Mouse (Mus musculus): ENCODE measurements around the gene Pigm.
A peak's percentile ranks its signal among the peaks of the same experiment; 100 is the strongest.

Gene Pigm

GRCm38 (mm10) chr1:172376198-172376667 is at the start of gene Pigm:
Gene Pigm, plus strand, starts transcription at chr1:172376546.
- peak; percentile 98 for DNase-seq

GRCm38 (mm10) chr1:172326684-172327083 is 49.7 kb upstream of the Pigm start:
- DNase-seq = no peak

- no peak for DNase-seq
Observed at GRCm38 (mm10) chr1:172327206-172328001, 48.9 kb upstream of the Pigm start.

- DNase-seq = no peak
Observed at GRCm38 (mm10) chr1:172328041-172328440, 48.3 kb upstream of the Pigm start.

GRCm38 (mm10) chr1:172328461-172328860 is 47.9 kb upstream of the Pigm start:
- DNase-seq = no peak

GRCm38 (mm10) chr1:172329131-172329530 is 47.2 kb upstream of the Pigm start, which contains the start of gene Kcnj9:
Gene Kcnj9, minus strand, starts transcription at chr1:172329318.
- no peak for DNase-seq

GRCm38 (mm10) chr1:172329616-172330015 is 46.7 kb upstream of the Pigm start:
- no peak for DNase-seq

GRCm38 (mm10) chr1:172331422-172331947 is 44.9 kb upstream of the Pigm start:
- no peak for DNase-seq

- DNase-seq = no peak
Observed at GRCm38 (mm10) chr1:172332925-172333324, 43.4 kb upstream of the Pigm start.

- no peak for DNase-seq
Observed at GRCm38 (mm10) chr1:172333512-172333911, 42.8 kb upstream of the Pigm start.

- DNase-seq = no peak
Observed at GRCm38 (mm10) chr1:172335804-172336203, 40.5 kb upstream of the Pigm start.

GRCm38 (mm10) chr1:172337411-172338185 is 38.7 kb upstream of the Pigm start:
- DNase-seq = no peak

GRCm38 (mm10) chr1:172340729-172341321 is 35.5 kb upstream of the Pigm start, which contains the start of gene Kcnj10:
Gene Kcnj10, plus strand, starts transcription at chr1:172341210.
- DNase-seq = peak; percentile 72

- DNase-seq = no peak
Observed at GRCm38 (mm10) chr1:172341386-172341785, 35.0 kb upstream of the Pigm start.

GRCm38 (mm10) chr1:172342729-172343128 is 33.6 kb upstream of the Pigm start:
- no peak for DNase-seq

GRCm38 (mm10) chr1:172343914-172344313 is 32.4 kb upstream of the Pigm start:
- DNase-seq = no peak

GRCm38 (mm10) chr1:172344820-172345219 is 31.5 kb upstream of the Pigm start:
- no peak for DNase-seq

GRCm38 (mm10) chr1:172346707-172347106 is 29.6 kb upstream of the Pigm start:
- DNase-seq = no peak

- no peak for DNase-seq
Observed at GRCm38 (mm10) chr1:172347382-172347781, 29.0 kb upstream of the Pigm start.

GRCm38 (mm10) chr1:172349504-172349903 is 26.8 kb upstream of the Pigm start:
- no peak for DNase-seq

- no peak for DNase-seq
Observed at GRCm38 (mm10) chr1:172349916-172350812, 26.2 kb upstream of the Pigm start.

- DNase-seq = no peak
Observed at GRCm38 (mm10) chr1:172352001-172352400, 24.3 kb upstream of the Pigm start.
